Mouse (Mus musculus) cerebellum, adult 2 months (tissue): ENCODE results near the gene Grin2d. TPM values are rescaled to one million over a fixed set of nuclear protein-coding genes. Genes with fewer than 3 reads are reported as not detected.

Experiments used
- DNase-seq, 2 experiments: peaks; one replicate each; pipeline ENCODE4 v3.0.0; 2021
- H3K27ac ChIP-seq: fragments of 200-500 bp; 2 replicates; pipeline ENCODE4 v1.5.1; 2012; ENCODE audit warnings: low read length, control low read depth, inconsistent platforms; ENCODE audit not compliant: insufficient read depth
- H3K27me3 ChIP-seq: fragments of 200-500 bp; 2 replicates; pipeline ENCODE4 v1.6.1; 2012; ENCODE audit warnings: inconsistent platforms, mild to moderate bottlenecking, low read length, moderate library complexity; ENCODE audit not compliant: control insufficient read depth, insufficient read depth
- H3K4me1 ChIP-seq: fragments of 200-500 bp; 2 replicates; pipeline ENCODE4 v1.6.1; 2011; ENCODE audit warnings: low read length; ENCODE audit not compliant: control insufficient read depth, insufficient read depth
- H3K4me3 ChIP-seq: fragments of 200-500 bp; replicated peaks from 2 replicates; pipeline ENCODE3; 2011; ENCODE audit warnings: mild to moderate bottlenecking, low read depth, low read length, control low read depth; ENCODE audit not compliant: insufficient read depth
- CTCF ChIP-seq: fragments of 200-500 bp; IDR thresholded peaks from 2 replicates; pipeline ENCODE4 v1.5.1; 2011; ENCODE audit warnings: low read depth, mild to moderate bottlenecking, control low read depth, low read length, moderate library complexity, borderline replicate concordance; ENCODE audit not compliant: insufficient read depth
- POLR2A ChIP-seq: fragments of 200-500 bp; IDR thresholded peaks from 2 replicates; pipeline ENCODE4 v1.6.1; 2011; ENCODE audit warnings: low read length, control low read depth, borderline replicate concordance; ENCODE audit not compliant: insufficient read depth
- WGBS: fragments of 180-500 bp; shearing (Covaris S2); methylation state at CpG from one replicate; pipeline ENCODE4 v1.1.7; 2018; 5-methylcytosine and 5-hydroxymethylcytosine counted together
- polyA plus RNA-seq: library from polyadenylated mRNA; depleted of rRNA; stranded (reverse); fragments of >200 nt; gene quantifications from 2 replicates; pipeline ENCODE4 v1.2.3, GENCODE M21; 2012

The Grin2d gene
- polyA plus RNA-seq, 1 experiment, result 16.4 TPM

GRCm38 (mm10) chr7:45819843-45820242, 58.3 kb downstream of the Grin2d start:
- Histone ChIP-seq H3K4me3 (no peak overlapping the region), H3K4me1 (no peaks in the 10 kb centered on the region), H3K27ac (no peak overlapping the region), H3K27me3 (no peaks in the 10 kb centered on the region)
- TF ChIP-seq CTCF (no peak), POLR2A (no peak)
- WGBS, result 15% methylated on average over 25 of the region's 25 CpGs
- no peak for DNase-seq

- Histone ChIP-seq H3K4me3 (no peak overlapping the region), H3K4me1 (peaks cover 4% of the 10 kb centered on the region), H3K27ac (no peak overlapping the region), H3K27me3 (no peaks in the 10 kb centered on the region)
- DNase-seq, result no peak
- 56% methylated on average over 2 of the region's 2 CpGs for WGBS
- TF ChIP-seq CTCF (no peak), POLR2A (no peak)
Measured at GRCm38 (mm10) chr7:45815984-45816351, 62.2 kb downstream of the Grin2d start.

GRCm38 (mm10) chr7:45815323-45815983, 62.7 kb downstream of the Grin2d start:
- Histone ChIP-seq H3K27ac (no peak overlapping the region), H3K27me3 (no peaks in the 10 kb centered on the region), H3K4me1 (peaks cover 5% of the 10 kb centered on the region), H3K4me3 (no peak overlapping the region)
- TF ChIP-seq CTCF (no peak), POLR2A (no peak)
- DNase-seq, result peak; percentile 39 to 41
- 30% methylated on average over 10 of the region's 10 CpGs for WGBS

- H3K27ac ChIP-seq, result no peak overlapping the region
- WGBS, result 3% methylated on average over 5 of the region's 5 CpGs
- H3K4me3 ChIP-seq, result peak overlapping the region; percentile 37
- H3K4me1 ChIP-seq, result peaks cover 11% of the 10 kb centered on the region
- no peaks in the 10 kb centered on the region for H3K27me3 ChIP-seq
- TF ChIP-seq POLR2A, result no peak
- TF ChIP-seq CTCF, result no peak
- DNase-seq, result no peak
Measured at GRCm38 (mm10) chr7:45814841-45815240, 63.3 kb downstream of the Grin2d start.

GRCm38 (mm10) chr7:45813787-45814779, 64.1 kb downstream of the Grin2d start, which contains the start of gene Cyth2:
Gene Cyth2 (minus strand): TSS chr7:45814581.
- Histone ChIP-seq H3K27ac (peak within 1 kb of the TSS; percentile 70), H3K4me3 (peak within 1 kb of the TSS; percentile 96), H3K4me1 (peaks cover 17% of the 10 kb centered on the region), H3K27me3 (no peaks in the 10 kb centered on the region)
- under 1% methylated on average over 69 of the region's 92 CpGs for WGBS
- peak; percentile 99 to 100 for DNase-seq
- TF ChIP-seq POLR2A, result peak; percentile 80
- no peak for TF ChIP-seq CTCF

- DNase-seq, result no peak
- H3K4me1 ChIP-seq, result peaks cover 23% of the 10 kb centered on the region
- no peak overlapping the region for H3K27ac ChIP-seq
- H3K27me3 ChIP-seq, result no peaks in the 10 kb centered on the region
- 70% methylated on average over 8 of the region's 8 CpGs for WGBS
- peak overlapping the region; percentile 96 for H3K4me3 ChIP-seq
- TF ChIP-seq CTCF (no peak), POLR2A (no peak)
Measured at GRCm38 (mm10) chr7:45812921-45813320, 65.3 kb downstream of the Grin2d start.

GRCm38 (mm10) chr7:45809276-45810075, 68.7 kb downstream of the Grin2d start:
- peak; percentile 48 to 62 for DNase-seq
- H3K4me1 ChIP-seq, result peaks cover 23% of the 10 kb centered on the region
- no peak for TF ChIP-seq POLR2A
- no peak for TF ChIP-seq CTCF
- no peaks in the 10 kb centered on the region for H3K27me3 ChIP-seq
- 16% methylated on average over 14 of the region's 14 CpGs for WGBS
- H3K27ac ChIP-seq, result peak overlapping the region; percentile 36; the same call in 1 of the 2 replicates
- H3K4me3 ChIP-seq, result no peak overlapping the region
